Mouse (Mus musculus) cerebral cortex, adult 2 months (tissue): ENCODE results near the gene Krt26.

ENCODE experiments used
- WGBS: fragments of 180-500 bp; shearing (Covaris S2); methylation state at CpG from one replicate; pipeline ENCODE4 v1.1.7; 2018; 5-methylcytosine and 5-hydroxymethylcytosine counted together

Gene Krt26

DNA sequence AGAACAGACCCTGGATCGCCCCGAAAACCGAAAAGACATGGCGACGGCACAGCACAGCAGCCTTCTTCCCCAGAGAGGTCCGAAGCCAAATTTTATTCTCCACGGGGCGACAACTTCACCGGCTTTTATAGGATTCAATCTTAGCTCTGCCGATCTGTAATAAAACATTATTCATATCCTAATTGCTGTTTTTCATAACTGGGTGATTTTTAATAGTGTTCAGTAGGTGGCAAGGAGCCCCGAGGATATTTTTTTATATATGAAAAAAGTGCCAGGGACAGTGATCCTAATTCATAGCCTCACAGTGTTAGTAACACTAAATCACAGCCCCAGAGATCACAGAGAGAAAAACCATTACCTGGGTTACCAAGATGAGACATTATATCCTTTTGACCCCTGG is at the start of gene Krt26:
TSS of gene Krt26 (minus strand) at position 101 of the 400 bp plus-strand sequence.
- WGBS, result 91% methylated on average over 11 of the region's 11 CpGs

DNA sequence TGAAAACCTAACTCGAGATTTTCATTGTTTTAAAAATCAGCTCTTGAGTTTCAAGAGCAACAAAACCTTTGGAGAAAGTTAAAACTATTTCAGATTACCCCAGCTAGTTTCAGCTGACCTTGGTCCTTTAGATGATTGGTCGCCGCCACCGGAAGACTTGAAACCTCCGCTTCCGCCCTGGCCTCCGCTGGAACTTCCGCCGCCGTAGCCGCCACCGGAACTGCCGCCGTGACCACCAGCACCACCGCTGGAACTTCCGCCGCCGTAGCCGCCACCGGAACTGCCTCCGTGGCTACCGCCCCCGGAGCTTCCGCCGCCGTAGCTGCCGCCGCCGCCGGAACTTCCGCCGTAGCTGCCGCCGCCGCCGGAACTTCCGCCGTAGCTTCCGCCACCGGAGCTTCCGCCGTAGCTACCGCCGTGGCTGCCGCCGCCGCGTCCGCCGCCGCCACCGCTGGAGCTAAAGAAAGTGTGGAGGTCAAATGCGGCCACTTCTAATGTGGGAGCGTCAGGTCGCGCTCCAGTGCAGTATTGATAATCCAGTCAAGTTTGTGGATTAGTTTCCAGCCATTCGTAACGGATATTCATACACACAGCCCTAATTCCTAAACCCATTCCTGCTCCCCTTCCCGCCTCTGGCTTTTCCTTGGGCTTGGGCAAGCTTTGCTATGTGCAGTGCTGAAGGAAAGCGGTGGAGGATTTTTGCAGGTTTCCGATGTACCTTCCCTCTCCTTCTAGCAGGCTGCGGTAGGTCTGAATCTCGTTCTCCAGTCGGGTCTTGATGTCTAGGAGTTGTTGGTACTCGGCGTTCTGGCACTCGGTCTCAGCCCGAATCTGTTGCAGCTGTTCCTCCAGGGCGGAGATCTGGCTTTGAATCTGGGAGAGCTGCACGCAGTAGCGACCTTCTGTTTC is 48.3 kb upstream of the Krt26 start:
- WGBS, result 1% methylated on average over 71 of the region's 71 CpGs

DNA sequence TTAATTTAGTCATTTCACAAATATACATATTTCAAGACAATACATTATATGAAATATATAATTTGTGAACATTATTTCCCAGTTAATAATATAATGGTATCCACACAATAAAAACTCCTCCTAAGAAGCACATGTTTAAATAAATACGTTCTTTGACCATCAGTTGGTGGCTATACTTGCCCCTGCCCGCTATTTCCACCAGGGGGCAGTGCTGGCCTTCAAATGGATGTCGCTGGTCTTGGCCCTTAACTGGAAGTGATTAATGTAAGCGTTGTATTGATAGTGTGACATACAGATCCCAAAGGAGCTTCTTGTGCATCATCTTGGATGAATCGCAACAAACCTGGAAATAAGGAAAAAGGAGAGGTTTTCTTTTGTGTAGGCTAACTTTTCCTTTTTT is 41.8 kb upstream of the Krt26 start:
- WGBS, result 7% methylated on average over 5 of the region's 5 CpGs

DNA sequence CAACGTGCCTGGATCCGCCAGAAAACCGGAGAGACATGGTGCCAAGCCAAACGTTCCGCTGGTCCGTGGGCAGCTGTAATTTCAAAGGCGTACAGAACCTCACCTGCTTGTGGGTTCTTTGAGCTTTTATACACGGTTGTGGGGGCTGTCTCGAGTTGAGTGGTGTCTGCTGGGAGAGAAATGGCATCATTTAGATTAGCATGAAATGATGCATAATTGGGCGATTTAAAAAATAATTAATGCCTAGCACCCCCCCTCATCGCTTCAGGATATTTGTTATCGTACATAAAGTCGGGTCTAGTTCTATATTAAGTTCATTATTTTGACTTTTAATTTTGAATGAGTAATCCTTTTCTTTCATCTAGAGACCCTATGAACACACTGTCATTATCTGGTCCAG is 37.0 kb upstream of the Krt26 start, which contains the start of gene Krt28:
TSS of gene Krt28 (minus strand) at position 101 of the 400 bp plus-strand sequence.
- WGBS, result 80% methylated on average over 13 of the region's 13 CpGs

- WGBS, result 44% methylated on average over 8 of the region's 8 CpGs
Measured at GRCm38 (mm10) chr11:99369853-99370451, 32.2 kb upstream of the Krt26 start.

- 19% methylated on average over 3 of the region's 3 CpGs for WGBS
Measured at GRCm38 (mm10) chr11:99369229-99369628, 31.5 kb upstream of the Krt26 start.

DNA sequence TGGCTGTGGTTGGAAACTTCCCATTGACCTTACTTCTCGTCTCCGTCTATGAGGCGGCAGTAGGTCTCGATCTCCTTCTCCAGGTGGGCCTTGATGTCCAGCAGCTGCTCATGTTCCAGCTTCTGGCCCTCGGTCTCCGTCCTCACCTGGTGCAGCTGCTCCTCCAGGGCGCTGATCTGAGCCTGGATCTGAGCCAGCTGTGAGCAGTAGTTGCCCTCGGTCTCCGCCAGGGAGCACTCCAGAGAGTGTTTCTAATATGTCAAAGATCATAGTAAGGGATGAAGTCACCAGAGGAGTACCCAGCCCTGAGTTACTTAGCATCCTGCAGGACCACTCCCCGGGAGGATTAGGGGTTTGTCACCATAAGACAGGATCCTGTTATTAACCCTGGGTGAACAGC is 29.0 kb upstream of the Krt26 start:
- WGBS, result 58% methylated on average over 10 of the region's 10 CpGs

DNA sequence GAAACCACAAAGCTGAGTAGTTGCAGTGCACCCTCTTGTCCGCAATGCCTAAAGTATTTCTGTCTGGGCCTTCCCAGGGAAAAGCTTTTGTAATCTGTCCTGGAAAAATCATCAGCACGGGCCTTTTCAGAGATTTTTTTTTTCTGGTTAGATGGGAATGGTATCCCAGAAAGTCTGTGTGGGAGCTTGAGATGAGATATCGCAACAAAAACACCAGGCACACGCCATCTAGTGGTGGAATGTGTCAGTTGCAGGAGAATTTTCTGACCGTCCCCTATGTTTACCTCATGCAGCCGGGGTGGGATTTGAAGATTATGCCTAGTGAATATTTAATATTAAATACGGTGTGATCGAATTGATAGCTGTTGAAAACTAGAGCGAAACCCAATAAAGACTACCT is 26.6 kb upstream of the Krt26 start:
- WGBS, result 21% methylated on average over 9 of the region's 9 CpGs

DNA sequence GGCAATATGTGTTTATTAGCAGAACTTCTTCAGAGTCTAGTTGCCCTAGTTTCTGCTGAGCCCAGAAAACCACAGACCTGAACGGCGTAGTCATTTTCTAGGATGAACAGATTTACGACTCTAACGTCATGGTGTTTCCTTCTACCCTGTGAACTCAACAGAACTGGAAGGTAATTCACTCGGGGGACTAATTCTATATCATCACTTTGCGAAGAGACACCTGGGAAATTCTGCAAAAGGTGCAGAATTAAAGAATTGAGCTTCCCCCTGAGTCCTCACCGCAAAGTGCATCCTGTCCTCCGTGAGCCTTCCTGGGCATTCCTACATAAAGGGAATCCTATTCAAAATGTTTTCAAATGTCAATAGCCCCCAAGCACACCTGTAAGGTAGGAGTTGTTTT is 23.7 kb upstream of the Krt26 start:
- 88% methylated on average over 8 of the region's 8 CpGs for WGBS

- 87% methylated on average over 12 of the region's 12 CpGs for WGBS
Measured at GRCm38 (mm10) chr11:99351004-99351403, 13.2 kb upstream of the Krt26 start, which contains the start of gene Krt27. TSS of gene Krt27 (minus strand) at chr11:99351104.

DNA sequence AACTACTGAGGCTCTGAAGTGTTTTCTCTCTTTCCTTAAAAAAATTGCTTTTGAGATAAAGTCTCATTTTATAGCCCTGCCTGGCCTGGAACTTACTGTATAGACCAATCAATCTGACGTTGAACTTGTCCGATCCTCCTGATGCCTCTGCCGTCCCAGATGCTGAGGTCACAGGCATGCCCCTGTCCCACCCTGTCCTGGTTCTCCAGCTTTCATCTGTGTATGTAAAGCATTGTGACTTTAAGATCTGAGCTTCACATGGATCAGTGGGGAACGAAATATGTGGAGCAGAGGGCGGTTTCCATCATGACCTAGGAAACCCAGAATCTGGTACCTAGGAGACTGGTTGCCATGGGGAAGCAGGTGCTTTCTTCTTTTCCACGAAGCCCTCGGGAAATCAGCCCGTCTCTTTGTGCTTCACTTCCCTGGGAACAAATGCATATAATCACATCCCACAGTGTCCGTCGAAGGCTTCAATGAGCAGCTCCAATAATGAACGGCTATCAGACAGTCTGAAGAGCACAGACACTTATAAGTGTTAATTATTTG is 1.6 kb upstream of the Krt26 start:
- WGBS, result 59% methylated on average over 11 of the region's 11 CpGs

DNA sequence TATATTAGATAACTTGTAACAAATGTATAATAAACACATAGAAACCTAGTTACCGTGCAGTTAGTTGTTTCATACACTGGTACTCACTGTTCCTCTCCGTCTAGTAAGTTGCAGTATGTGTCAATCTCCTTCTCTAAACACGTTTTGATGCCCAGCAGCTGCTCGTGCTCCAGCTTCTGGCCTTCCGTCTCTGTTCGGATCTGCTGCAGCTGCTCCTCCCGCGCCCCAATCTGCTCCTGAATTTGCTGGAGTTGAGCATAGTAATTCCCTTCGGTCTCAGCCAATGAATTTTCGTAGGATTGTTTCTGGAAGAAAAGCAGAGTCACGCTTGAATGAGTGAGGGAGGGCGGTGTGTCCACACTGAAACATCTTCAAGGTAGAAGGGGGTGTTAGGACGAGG is 4.3 kb downstream of the Krt26 start:
- 42% methylated on average over 13 of the region's 13 CpGs for WGBS

- 76% methylated on average over 2 of the region's 2 CpGs for WGBS
Measured at GRCm38 (mm10) chr11:99329655-99330054, 8.1 kb downstream of the Krt26 start.

GRCm38 (mm10) chr11:99322851-99323250 is 14.9 kb downstream of the Krt26 start, which contains the start of gene Krt25:
TSS of gene Krt25 (minus strand) at chr11:99322951.
- 93% methylated on average over 11 of the region's 11 CpGs for WGBS

GRCm38 (mm10) chr11:99321094-99321493 is 16.7 kb downstream of the Krt26 start:
- 93% methylated on average over 14 of the region's 14 CpGs for WGBS

- 70% methylated on average over 9 of the region's 9 CpGs for WGBS
Measured at GRCm38 (mm10) chr11:99319127-99319526, 18.6 kb downstream of the Krt26 start.

GRCm38 (mm10) chr11:99316543-99316942 is 21.2 kb downstream of the Krt26 start:
- WGBS, result 70% methylated on average over 8 of the region's 8 CpGs

GRCm38 (mm10) chr11:99314594-99314993 is 23.2 kb downstream of the Krt26 start:
- 96% methylated on average over 2 of the region's 2 CpGs for WGBS

- WGBS, result 89% methylated on average over 1 of the region's 1 CpGs
Measured at GRCm38 (mm10) chr11:99310882-99311281, 26.9 kb downstream of the Krt26 start.

GRCm38 (mm10) chr11:99307579-99307978 is 30.2 kb downstream of the Krt26 start:
- 41% methylated on average over 2 of the region's 2 CpGs for WGBS

GRCm38 (mm10) chr11:99295039-99295438 is 42.7 kb downstream of the Krt26 start:
- WGBS, result 54% methylated on average over 5 of the region's 5 CpGs

DNA sequence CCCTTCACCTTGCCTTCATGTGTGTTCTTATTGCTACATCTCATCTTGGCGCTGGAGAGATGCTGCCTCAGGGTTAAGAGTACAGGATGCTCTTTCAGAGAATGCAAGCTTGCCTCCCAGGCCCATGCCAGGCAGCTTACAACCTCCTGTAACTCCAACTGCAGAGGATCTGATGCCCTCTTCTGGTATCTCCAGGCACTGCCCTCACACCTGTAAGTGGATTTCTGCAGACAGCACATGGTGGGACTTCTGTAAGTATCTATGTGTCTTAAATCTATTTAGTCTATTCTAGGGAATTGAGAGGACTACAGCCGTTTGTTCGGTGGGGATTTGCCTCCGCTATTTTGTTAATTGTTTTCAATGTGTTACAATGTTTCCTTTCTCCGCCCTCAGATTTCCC is 44.9 kb downstream of the Krt26 start:
- 58% methylated on average over 5 of the region's 5 CpGs for WGBS
